Mouse (Mus musculus): Measurements from ENCODE around the gene Kank3.
"Not testable (repeated sequence)": the region's sequence is repeated elsewhere in the genome, so short reads cannot be mapped to it uniquely, and the experiment has no call there.

Gene Kank3

GRCm38 (mm10) chr17:33808192-33808591 is 2.1 kb upstream of the Kank3 start:
- no peak for DNase-seq

- no peak for DNase-seq
Observed at GRCm38 (mm10) chr17:33811142-33811516, 810 bp downstream of the Kank3 start.

- no peak for DNase-seq
Observed at GRCm38 (mm10) chr17:33812475-33812874, 2.2 kb downstream of the Kank3 start.

GRCm38 (mm10) chr17:33812990-33813389 is 2.7 kb downstream of the Kank3 start:
- no peak for DNase-seq

GRCm38 (mm10) chr17:33815399-33815798 is 5.1 kb downstream of the Kank3 start:
- DNase-seq: no peak

GRCm38 (mm10) chr17:33816612-33817011 is 6.3 kb downstream of the Kank3 start:
- DNase-seq: no peak

GRCm38 (mm10) chr17:33817184-33817968 is 7.1 kb downstream of the Kank3 start:
- peak; percentile 86 for DNase-seq

- no peak for DNase-seq
Observed at GRCm38 (mm10) chr17:33817969-33818643, 7.8 kb downstream of the Kank3 start.

- no peak for DNase-seq
Observed at GRCm38 (mm10) chr17:33822436-33822959, 12.2 kb downstream of the Kank3 start.

GRCm38 (mm10) chr17:33823171-33823570 is 12.9 kb downstream of the Kank3 start:
- not testable (repeated sequence) for DNase-seq

GRCm38 (mm10) chr17:33824084-33824996 is 14.0 kb downstream of the Kank3 start, which contains the start of the genes Rps28 and Ndufa7:
Gene Rps28 (minus strand): TSS chr17:33824562.
Gene Ndufa7 (plus strand): TSS chr17:33824572.
- peak; percentile 98 for DNase-seq

- not testable (repeated sequence) for DNase-seq
Observed at GRCm38 (mm10) chr17:33824997-33825330, 14.6 kb downstream of the Kank3 start.

- no peak for DNase-seq
Observed at GRCm38 (mm10) chr17:33825462-33825861, 15.1 kb downstream of the Kank3 start.

- DNase-seq: peak; percentile 73
Observed at GRCm38 (mm10) chr17:33826850-33827249, 16.5 kb downstream of the Kank3 start.

GRCm38 (mm10) chr17:33828892-33829291 is 18.6 kb downstream of the Kank3 start:
- DNase-seq: peak; percentile 53

GRCm38 (mm10) chr17:33829561-33829960 is 19.2 kb downstream of the Kank3 start:
- no peak for DNase-seq

- DNase-seq: peak; percentile 93
Observed at GRCm38 (mm10) chr17:33842966-33843795, 32.9 kb downstream of the Kank3 start, which contains the start of gene Cd320. Gene Cd320 (plus strand): TSS chr17:33843091.

GRCm38 (mm10) chr17:33844196-33844595 is 33.9 kb downstream of the Kank3 start:
- no peak for DNase-seq

- DNase-seq: no peak
Observed at GRCm38 (mm10) chr17:33848139-33848538, 37.8 kb downstream of the Kank3 start.

- DNase-seq: no peak
Observed at GRCm38 (mm10) chr17:33851331-33851730, 41.0 kb downstream of the Kank3 start.

GRCm38 (mm10) chr17:33857816-33858215 is 47.5 kb downstream of the Kank3 start:
- no peak for DNase-seq
